Mouse (Mus musculus): Measurements from ENCODE around the gene Atp6v0e.

GRCm38 (mm10) chr17:26698846-26699245 lies 35.8 kb downstream of the Atp6v0e start:
- TF ChIP-seq CTCF (IDR thresholded peaks at IDR 0.05; ENCODE audit: borderline replicate concordance, control insufficient read depth, extremely low read depth, insufficient read depth, low read length, poor library complexity) (peak; percentile 26; the same call in 1 of the 2 replicates), POLR2A (IDR thresholded peaks at IDR 0.05; ENCODE audit: control insufficient read depth, extremely low read depth, insufficient read depth, low read length, poor library complexity) (no peak)
